Mouse (Mus musculus): ENCODE results near the gene Elf2. TPM values are rescaled to one million over a fixed set of nuclear protein-coding genes. Genes with fewer than 3 reads are reported as not detected.

Gene Elf2
- polyA plus RNA-seq, 1 experiment from 2014 or later: 47.1 TPM

DNA sequence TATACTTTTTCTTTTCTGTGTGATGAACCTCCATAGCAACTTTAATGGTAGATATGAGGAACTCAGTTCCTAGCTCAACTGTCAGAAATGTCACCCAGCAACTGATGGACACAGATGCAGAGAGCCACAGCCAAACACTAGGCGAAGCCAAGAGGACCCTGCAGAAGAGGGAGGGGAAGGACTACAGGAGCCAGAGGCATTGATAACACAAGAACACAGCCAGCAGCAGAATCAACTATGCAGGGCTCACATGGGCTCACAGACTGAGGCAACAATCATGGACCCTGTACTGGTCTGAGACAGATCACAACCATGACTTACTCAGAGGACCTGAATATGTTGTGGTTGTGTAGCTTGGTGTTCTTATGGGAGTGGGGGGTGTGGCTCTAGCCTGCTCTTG lies 56.1 kb downstream of the Elf2 start:
- Histone ChIP-seq H3K27me3 (no peaks in the 10 kb centered on the region), H3K9me3 (no peaks in the 10 kb centered on the region), H3K4me1 (replicated peaks) (no peaks in the 10 kb centered on the region), H3K36me3 (peaks cover 9% of the 10 kb centered on the region), H3K27ac (no peak overlapping the region), H3K4me3 (no peak overlapping the region), H3K4me2 (no peak overlapping the region), H3K9ac (no peak overlapping the region)
- WGBS: 94% methylated on average over 1 of the region's 1 CpGs
- ATAC-seq (ENCODE audit: low FRiP score): no peak

DNA sequence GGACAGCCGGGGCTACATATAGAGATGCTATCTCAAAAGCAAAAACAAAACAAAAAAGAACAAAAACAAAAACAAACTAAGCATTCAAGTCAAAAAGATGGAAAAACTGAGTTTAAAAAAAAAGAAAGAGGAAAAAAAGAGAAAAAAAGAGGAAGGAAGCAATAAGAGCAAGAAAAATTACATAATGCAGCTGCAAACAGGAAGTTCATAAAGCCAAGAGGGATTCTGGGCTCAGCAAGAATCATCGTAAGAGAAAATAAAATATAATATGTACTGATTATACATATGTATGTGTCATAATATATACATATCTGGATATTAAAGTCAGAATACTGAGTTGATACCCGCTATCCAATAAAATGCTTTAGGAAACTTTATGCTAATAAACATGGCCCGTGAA lies 58.7 kb downstream of the Elf2 start:
- Histone ChIP-seq H3K4me2 (no peak overlapping the region), H3K9me3 (no peaks in the 10 kb centered on the region), H3K4me3 (no peak overlapping the region), H3K27me3 (no peaks in the 10 kb centered on the region), H3K36me3 (peaks cover 9% of the 10 kb centered on the region), H3K27ac (no peak overlapping the region), H3K9ac (no peak overlapping the region), H3K4me1 (replicated peaks) (0 out of 2 replicates have a peak, but pooled peaks cover 7% of the 10 kb centered on the region)
- 96% methylated on average over 4 of the region's 4 CpGs for WGBS
- no peak for ATAC-seq (ENCODE audit: low FRiP score)

DNA sequence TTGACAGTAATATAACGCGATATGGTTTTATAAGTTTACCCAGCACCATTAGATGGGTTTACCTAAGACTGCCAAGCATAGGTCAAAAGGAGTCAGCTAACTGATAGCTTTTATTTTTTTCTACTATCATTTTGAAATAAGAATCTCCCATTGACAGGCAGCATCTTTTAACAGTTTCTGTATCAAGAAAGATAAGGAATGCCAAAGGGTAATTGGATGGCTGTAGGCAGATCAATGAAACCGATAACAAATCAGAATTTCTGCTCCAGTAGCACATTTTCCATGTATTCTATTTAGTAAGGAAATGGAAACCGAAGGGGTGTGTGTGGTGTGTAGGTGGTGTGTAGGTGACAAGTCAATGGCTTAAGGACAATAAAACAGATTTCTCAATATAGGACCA lies 62.0 kb downstream of the Elf2 start:
- Histone ChIP-seq H3K27ac (no peak overlapping the region), H3K4me3 (no peak overlapping the region), H3K27me3 (no peaks in the 10 kb centered on the region), H3K4me2 (no peak overlapping the region), H3K9me3 (no peaks in the 10 kb centered on the region), H3K4me1 (replicated peaks) (peaks cover 15% of the 10 kb centered on the region), H3K36me3 (no peaks in the 10 kb centered on the region), H3K9ac (no peak overlapping the region)
- ATAC-seq (ENCODE audit: low FRiP score): no peak
- 73% methylated on average over 4 of the region's 4 CpGs for WGBS

DNA sequence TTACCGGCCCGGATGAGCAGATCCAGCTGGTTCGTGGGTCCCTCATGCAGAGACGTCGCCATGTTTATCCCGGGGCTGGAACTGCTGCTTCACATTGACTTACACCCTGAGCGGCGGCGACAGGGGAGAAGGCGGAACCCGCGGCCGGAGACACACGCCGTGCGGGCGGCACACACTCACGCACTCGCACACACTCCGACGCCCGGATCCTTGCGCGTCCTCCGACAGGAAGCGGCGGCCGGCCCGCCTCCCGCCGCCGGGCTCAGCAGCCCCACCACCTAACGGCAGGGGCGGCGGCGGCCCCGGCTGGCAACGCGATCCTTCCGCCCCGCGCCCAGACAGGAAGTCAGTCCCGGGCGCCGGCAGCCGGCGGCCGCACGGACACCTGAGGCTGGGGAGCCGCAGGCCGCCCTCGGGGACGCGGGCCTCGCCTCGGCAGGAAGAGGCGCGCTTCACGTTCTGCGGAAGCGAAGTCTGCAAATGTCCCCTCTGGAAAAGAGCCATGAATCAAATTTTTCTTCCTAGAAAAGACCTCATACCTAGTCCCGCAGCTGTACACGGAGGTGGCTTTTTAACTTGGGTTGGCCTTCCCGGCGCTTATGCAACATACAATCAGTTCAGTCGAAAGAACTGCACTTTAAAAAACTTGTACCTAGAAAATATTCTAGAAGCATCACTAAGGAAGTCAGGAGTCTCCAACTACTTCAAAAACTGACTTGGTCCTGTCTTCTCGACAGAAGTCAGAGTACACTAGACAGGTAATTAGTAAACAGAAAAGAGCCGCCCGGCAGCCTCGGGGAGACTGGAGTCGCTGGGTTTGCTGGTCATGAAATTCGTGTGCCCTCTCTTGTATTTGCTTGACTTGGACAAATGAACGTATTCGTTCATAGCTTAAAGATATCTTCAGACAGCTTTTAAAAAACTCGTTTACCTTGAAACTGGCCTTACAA lies 63.0 kb downstream of the Elf2 start:
- Histone ChIP-seq H3K9me3 (no peaks in the 10 kb centered on the region), H3K36me3 (no peaks in the 10 kb centered on the region), H3K4me1 (replicated peaks) (peaks cover 15% of the 10 kb centered on the region), H3K4me2 (peak overlapping the region; percentile 73), H3K27ac (peak overlapping the region; percentile 95), H3K27me3 (no peaks in the 10 kb centered on the region), H3K4me3 (peak overlapping the region; percentile 98), H3K9ac (peak overlapping the region; percentile 90)
- WGBS: under 1% methylated on average over 74 of the region's 75 CpGs
- ATAC-seq (ENCODE audit: low FRiP score): peak; percentile 50

DNA sequence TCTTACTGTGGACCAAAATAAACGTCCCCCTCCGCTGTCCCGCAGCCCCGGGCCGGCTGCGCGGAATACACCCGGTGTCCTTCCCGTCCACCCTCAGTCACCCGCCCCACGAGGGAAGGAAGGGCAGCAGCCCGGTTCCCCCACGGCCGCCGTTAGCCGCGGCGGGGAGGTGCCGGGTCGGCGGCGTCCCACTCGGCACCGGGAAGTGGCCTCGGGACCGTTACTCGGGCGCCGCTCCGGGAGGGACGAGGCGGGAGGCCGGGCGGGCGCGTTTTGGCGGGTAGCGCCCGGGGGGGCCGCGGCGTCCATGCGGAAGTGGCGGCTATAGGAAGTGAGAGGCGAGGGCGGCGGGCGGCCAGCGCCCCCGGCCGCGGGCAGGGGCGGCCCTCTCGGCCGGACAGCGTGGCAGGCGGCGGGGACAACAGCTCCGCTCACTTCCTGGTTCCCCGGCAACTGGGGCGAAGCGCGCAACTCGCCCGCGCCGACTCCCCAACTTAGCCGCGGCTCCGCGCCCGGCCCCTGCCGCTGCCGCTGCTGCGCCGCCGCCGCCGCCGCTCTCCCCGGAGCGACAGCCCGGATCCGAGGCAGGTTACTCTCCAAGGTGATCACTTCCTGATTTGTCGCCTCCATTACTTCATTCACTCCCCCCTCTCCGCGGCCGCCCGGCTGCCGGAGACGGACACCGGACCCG lies 63.9 kb downstream of the Elf2 start:
- H3K9ac ChIP-seq: peak overlapping the region; percentile 90
- H3K27ac ChIP-seq: peak overlapping the region; percentile 95
- H3K9me3 ChIP-seq: no peaks in the 10 kb centered on the region
- H3K4me2 ChIP-seq: peak overlapping the region; percentile 73
- peaks cover 15% of the 10 kb centered on the region for H3K4me1 ChIP-seq (replicated peaks)
- H3K36me3 ChIP-seq: no peaks in the 10 kb centered on the region
- under 1% methylated on average over 53 of the region's 93 CpGs for WGBS
- ATAC-seq (ENCODE audit: low FRiP score): peak; percentile 44
- peak overlapping the region; percentile 98 for H3K4me3 ChIP-seq
- no peaks in the 10 kb centered on the region for H3K27me3 ChIP-seq

DNA sequence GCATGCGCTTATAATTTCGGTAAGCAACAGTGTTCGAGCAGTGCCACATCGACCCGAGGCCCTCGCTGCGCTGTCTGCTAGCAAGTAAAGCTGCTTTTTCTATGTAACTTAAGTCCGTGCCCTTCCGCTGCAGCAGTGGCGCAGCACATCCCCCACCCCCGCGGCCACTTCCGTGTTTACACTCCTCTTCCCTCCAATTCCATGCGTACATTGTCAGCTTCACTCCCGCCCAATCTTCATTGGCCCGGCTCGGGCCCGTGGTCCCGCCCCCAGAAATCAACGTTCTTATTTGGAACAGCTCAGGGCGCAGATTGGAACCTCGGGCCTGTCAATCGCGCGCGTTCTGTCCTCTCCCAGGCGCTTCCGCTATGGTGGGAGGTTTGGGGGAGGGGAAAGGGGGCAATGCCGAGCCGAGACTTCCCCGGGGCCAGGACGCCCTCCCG lies 64.5 kb downstream of the Elf2 start:
- peak overlapping the region; percentile 90 for H3K9ac ChIP-seq
- no peaks in the 10 kb centered on the region for H3K27me3 ChIP-seq
- peak overlapping the region; percentile 98 for H3K4me3 ChIP-seq
- no peaks in the 10 kb centered on the region for H3K36me3 ChIP-seq
- WGBS: under 1% methylated on average over 33 of the region's 33 CpGs
- peak overlapping the region; percentile 73 for H3K4me2 ChIP-seq
- no peaks in the 10 kb centered on the region for H3K9me3 ChIP-seq
- ATAC-seq (ENCODE audit: low FRiP score): peak; percentile 99
- H3K4me1 ChIP-seq (replicated peaks): peaks cover 15% of the 10 kb centered on the region
- H3K27ac ChIP-seq: peak overlapping the region; percentile 95

DNA sequence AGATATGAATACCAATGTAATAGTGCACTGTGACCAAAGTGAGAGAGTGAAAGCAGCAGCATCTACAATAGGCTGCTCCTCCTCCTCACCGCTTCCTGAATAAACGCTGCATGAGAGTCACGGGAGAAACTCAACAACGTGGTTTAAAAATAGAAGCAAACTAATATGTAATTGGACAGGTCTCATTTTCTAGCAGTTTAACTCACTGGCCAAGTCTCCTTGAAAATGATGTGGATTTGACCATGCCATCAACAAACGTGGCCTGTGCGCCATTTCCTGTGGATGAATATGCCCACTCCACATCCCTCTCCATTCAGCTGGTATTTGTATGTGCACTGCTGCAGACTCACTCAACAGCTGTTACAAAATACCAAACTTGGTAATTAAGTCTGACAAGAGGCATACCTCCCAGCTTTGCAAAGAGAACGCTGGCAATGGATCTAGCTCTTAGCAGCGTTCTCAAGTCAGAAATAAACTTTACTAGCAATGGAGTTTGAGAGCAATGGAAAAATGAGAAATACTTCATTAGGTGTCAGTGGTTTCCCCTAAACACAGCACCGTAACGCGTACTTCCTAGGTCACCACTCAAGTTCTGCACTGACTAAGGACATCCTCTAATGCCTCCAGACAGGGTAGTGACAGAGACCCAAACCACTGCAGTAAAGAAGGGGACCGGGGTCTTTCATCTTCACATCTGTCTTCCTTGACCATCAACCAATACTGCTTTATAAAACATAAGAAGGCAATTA lies 70.2 kb downstream of the Elf2 start:
- no peaks in the 10 kb centered on the region for H3K9me3 ChIP-seq
- WGBS: 86% methylated on average over 12 of the region's 12 CpGs
- peaks cover 5% of the 10 kb centered on the region for H3K4me1 ChIP-seq (replicated peaks)
- ATAC-seq (ENCODE audit: low FRiP score): no peak
- no peak overlapping the region for H3K9ac ChIP-seq
- H3K27ac ChIP-seq: no peak overlapping the region
- H3K27me3 ChIP-seq: no peaks in the 10 kb centered on the region
- peaks cover 4% of the 10 kb centered on the region for H3K36me3 ChIP-seq
- H3K4me3 ChIP-seq: no peak overlapping the region
- H3K4me2 ChIP-seq: no peak overlapping the region

DNA sequence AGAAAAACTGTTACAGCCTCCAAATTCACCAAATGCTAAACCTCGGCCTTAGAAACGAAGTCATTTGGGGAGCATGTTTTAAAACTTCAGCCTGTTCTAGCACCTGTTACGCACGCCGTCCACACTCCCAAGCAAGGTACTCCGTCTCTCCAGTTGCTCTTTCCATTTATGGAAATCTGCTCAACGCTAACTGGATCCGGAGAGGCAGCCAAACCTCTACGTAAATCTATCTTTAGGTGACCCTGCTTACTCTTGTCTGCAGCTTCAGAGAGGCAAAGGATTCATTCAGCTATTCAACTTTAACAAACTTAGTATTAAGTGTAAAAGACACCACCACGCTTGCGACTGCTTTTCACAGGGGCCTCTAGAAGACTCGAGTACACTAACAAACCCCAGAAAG lies 72.0 kb downstream of the Elf2 start:
- no peaks in the 10 kb centered on the region for H3K9me3 ChIP-seq
- 91% methylated on average over 12 of the region's 12 CpGs for WGBS
- no peak overlapping the region for H3K9ac ChIP-seq
- H3K27ac ChIP-seq: no peak overlapping the region
- H3K4me3 ChIP-seq: no peak overlapping the region
- H3K27me3 ChIP-seq: no peaks in the 10 kb centered on the region
- H3K36me3 ChIP-seq: peaks cover 21% of the 10 kb centered on the region
- no peaks in the 10 kb centered on the region for H3K4me1 ChIP-seq (replicated peaks)
- no peak for ATAC-seq (ENCODE audit: low FRiP score)
- no peak overlapping the region for H3K4me2 ChIP-seq

DNA sequence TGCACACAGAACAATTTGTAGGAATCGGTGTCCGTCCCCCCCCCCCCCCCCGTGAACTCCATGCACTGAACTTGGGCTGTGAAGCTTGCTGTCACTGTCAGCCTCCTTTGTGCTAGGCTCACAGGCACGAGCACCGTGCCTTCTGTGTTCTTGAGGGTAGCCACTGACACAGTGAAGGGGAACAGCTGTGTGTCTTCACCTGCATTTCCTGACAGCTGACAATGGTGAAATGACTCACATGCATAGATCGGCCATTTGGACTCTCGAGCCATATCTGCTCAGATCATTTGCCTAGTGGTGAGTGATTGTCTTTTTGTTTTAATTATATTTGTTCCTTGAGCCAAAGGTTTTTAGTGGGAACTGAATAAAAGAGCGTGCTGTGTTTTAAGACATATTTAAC lies 77.5 kb downstream of the Elf2 start:
- Histone ChIP-seq H3K4me3 (no peak overlapping the region), H3K9me3 (no peaks in the 10 kb centered on the region), H3K27ac (no peak overlapping the region), H3K36me3 (peaks cover 65% of the 10 kb centered on the region), H3K4me2 (no peak overlapping the region), H3K9ac (no peak overlapping the region), H3K27me3 (no peaks in the 10 kb centered on the region), H3K4me1 (replicated peaks) (no peaks in the 10 kb centered on the region)
- ATAC-seq (ENCODE audit: low FRiP score): no peak
- 94% methylated on average over 8 of the region's 8 CpGs for WGBS

DNA sequence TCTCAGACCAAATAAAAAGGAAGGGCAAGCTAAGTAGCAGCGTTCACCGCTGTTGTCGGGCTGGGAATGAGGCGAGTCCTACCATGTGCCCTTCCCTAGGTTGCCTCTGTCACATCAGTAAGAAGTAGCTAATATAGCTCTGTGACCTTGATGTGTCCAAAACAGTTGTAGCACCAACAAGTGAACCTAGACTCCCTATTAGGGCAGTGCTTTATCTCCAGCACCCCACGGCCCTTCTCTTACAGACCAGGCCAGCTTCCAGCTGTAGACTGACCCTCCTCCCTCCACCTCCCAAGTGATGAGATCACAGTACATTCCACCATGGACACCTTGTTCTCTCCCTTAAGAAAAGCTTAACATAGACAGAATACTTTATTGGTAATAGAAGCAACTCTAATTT lies 82.4 kb downstream of the Elf2 start:
- H3K27me3 ChIP-seq: no peaks in the 10 kb centered on the region
- no peak overlapping the region for H3K9ac ChIP-seq
- H3K36me3 ChIP-seq: peaks cover 83% of the 10 kb centered on the region
- H3K9me3 ChIP-seq: no peaks in the 10 kb centered on the region
- ATAC-seq (ENCODE audit: low FRiP score): no peak
- H3K4me2 ChIP-seq: no peak overlapping the region
- H3K4me3 ChIP-seq: no peak overlapping the region
- no peaks in the 10 kb centered on the region for H3K4me1 ChIP-seq (replicated peaks)
- 96% methylated on average over 5 of the region's 5 CpGs for WGBS
- H3K27ac ChIP-seq: no peak overlapping the region

DNA sequence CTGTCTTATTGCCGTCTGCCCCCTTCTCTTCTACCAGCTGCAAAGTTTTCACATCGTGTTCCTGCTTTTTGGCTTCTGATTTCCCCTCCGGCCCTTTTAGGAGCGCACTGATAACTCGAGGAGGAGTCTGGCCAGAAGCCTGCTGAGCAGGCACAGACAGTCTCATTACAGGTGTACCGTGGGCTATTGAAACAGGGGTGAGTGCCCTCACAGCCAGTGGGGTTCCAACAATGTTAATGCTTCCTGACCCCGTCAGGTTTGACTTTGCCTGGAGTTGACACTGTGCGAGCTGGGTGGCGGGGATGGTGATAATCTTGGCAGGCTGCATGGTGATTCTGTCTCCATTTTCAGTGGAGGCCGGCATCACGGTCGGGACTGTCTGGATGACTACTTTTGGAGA lies 84.0 kb downstream of the Elf2 start:
- no peak overlapping the region for H3K4me3 ChIP-seq
- H3K9ac ChIP-seq: no peak overlapping the region
- ATAC-seq (ENCODE audit: low FRiP score): no peak
- H3K4me1 ChIP-seq (replicated peaks): no peaks in the 10 kb centered on the region
- WGBS: 90% methylated on average over 12 of the region's 12 CpGs
- H3K36me3 ChIP-seq: peaks cover 83% of the 10 kb centered on the region
- no peaks in the 10 kb centered on the region for H3K9me3 ChIP-seq
- no peak overlapping the region for H3K27ac ChIP-seq
- no peaks in the 10 kb centered on the region for H3K27me3 ChIP-seq
- H3K4me2 ChIP-seq: no peak overlapping the region

DNA sequence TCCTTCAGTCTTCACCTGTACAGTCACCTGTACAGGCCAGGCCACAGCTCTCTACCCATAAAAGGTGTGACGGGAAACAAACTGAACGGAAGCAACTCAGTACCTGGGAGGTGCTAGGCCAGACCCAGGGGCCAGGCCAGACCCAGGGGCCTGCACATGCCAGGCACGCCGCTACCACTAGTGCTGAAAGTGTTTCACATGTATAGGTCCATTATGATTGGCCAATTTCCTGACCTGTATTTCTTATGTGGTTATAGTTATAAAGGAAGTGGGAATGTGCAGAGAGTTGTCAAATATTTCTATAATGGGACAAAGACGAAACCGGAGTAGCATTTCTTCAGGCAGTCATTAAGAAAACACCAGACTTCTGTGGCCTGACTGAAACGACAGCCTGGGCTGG lies 85.7 kb downstream of the Elf2 start:
- Histone ChIP-seq H3K4me2 (no peak overlapping the region), H3K27me3 (no peaks in the 10 kb centered on the region), H3K9me3 (no peaks in the 10 kb centered on the region), H3K4me3 (no peak overlapping the region), H3K4me1 (replicated peaks) (no peaks in the 10 kb centered on the region), H3K27ac (no peak overlapping the region), H3K36me3 (peaks cover 82% of the 10 kb centered on the region), H3K9ac (no peak overlapping the region)
- 96% methylated on average over 7 of the region's 7 CpGs for WGBS
- no peak for ATAC-seq (ENCODE audit: low FRiP score)

Data from hindbrain, embryonic 13.5 days (tissue).